Mouse (Mus musculus): ENCODE measurements at regions not wholly inside any gene's neighbourhood (a gene's known extent, or its start where the extent isn't known, plus 50 kb on each side); places are given as distances from the start of the nearest gene placed in this dataset.

- Histone ChIP-seq H3K4me1 (replicated peaks; ENCODE audit: control insufficient read depth, insufficient read depth, low read length) (no peaks in the 10 kb centered on the region), H3K9ac (ENCODE audit: low read depth, low read length) (no peak overlapping the region), H3K27me3 (replicated peaks; ENCODE audit: control insufficient read depth, insufficient read depth, low read length) (no peaks in the 10 kb centered on the region; the same call in 1 of the 2 replicates), H3K4me2 (no peak overlapping the region), H3K9me3 (ENCODE audit: control insufficient read depth, low read length) (no peaks in the 10 kb centered on the region), H3K36me3 (ENCODE audit: control insufficient read depth, insufficient read depth, low read length) (no peaks in the 10 kb centered on the region), H3K27ac (ENCODE audit: low read depth, low read length) (no peak overlapping the region), H3K4me3 (ENCODE audit: low read depth, low read length) (no peak overlapping the region)
- DNase-seq (ENCODE audit: low spot score) (no peak), ATAC-seq (replicated peaks; ENCODE audit: low FRiP score) (no peak)
- WGBS = 91% methylated on average over 6 of the region's 6 CpGs
Measured at GRCm38 (mm10) chr9:61170921-61171320, 201.2 kb upstream of the Tle3 start.

DNA sequence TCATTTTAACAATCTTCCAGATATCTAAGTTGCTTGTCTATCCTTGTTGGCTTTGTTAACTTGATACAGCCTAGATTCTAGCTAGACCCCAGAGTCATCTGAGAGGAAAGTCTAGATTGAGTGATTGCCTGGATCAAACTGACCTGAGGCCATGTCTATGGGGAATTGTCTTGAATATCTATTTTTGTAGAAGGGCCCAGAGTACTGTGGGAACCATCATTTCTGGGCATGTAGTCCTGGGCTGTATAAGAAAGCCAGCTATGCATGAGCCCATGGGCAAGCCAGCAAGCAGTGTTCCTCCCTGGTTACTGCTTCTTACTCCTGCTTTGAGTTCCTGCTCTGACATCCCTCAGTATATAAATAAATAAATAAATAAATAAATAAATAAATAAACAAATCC is 199.7 kb upstream of the Tle3 start:
- Histone ChIP-seq H3K4me2 (no peak overlapping the region), H3K27ac (ENCODE audit: low read depth, low read length) (no peak overlapping the region), H3K4me3 (ENCODE audit: low read depth, low read length) (no peak overlapping the region), H3K9me3 (ENCODE audit: control insufficient read depth, low read length) (no peaks in the 10 kb centered on the region), H3K9ac (ENCODE audit: low read depth, low read length) (no peak overlapping the region), H3K36me3 (ENCODE audit: control insufficient read depth, insufficient read depth, low read length) (no peaks in the 10 kb centered on the region), H3K4me1 (replicated peaks; ENCODE audit: control insufficient read depth, insufficient read depth, low read length) (no peaks in the 10 kb centered on the region), H3K27me3 (replicated peaks; ENCODE audit: control insufficient read depth, insufficient read depth, low read length) (peaks cover 4% of the 10 kb centered on the region; the same call in 1 of the 2 replicates)
- DNase-seq (ENCODE audit: low spot score) = no peak
- no peak for ATAC-seq (replicated peaks; ENCODE audit: low FRiP score)

DNA sequence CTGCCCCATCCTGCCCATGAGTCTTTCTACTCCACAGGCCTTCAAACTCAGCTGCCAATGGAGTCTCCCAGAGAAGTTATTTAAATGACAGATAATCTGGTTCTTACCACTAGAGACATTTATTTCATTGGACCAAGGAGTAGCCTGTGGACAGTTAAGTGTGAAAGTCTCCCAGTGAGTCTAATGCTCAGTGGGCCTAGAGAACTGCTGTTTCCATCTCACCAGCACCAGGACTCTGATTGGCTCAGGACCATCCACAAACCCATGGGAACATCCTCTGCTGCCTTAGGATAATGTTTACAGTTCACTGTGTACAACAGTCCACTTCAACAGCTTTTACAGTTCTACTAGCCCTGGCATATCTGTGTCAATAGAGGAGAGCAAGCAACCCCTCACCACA is 198.6 kb upstream of the Tle3 start:
- Histone ChIP-seq H3K27me3 (replicated peaks; ENCODE audit: control insufficient read depth, insufficient read depth, low read length) (peaks cover 4% of the 10 kb centered on the region; the same call in 1 of the 2 replicates), H3K4me2 (no peak overlapping the region)

DNA sequence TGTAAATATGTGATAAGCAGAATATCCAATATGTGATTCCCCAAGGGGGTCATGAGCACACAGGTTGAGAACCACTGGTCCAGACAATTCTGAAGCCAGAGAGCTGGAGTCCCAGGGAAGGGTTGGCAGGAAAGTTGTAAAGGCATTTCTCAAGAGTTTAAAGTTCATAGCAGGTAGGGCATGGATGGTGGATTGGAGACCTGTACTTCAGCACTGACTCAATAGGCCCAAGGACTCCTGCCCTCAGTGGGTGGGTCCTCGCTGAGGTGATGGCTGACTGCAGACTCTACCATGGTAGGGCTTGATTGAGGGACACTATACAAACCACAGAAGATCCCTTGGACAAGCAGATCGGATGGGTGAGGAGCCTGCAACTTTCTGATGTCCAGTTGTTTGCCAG is 196.8 kb upstream of the Tle3 start:
- no peak overlapping the region for H3K4me2 ChIP-seq
- H3K27me3 ChIP-seq (replicated peaks; ENCODE audit: control insufficient read depth, insufficient read depth, low read length) = peaks cover 4% of the 10 kb centered on the region; the same call in 1 of the 2 replicates
- H3K27ac ChIP-seq (ENCODE audit: low read depth, low read length) = no peak overlapping the region
- no peaks in the 10 kb centered on the region for H3K4me1 ChIP-seq (replicated peaks; ENCODE audit: control insufficient read depth, insufficient read depth, low read length)
- no peaks in the 10 kb centered on the region for H3K36me3 ChIP-seq (ENCODE audit: control insufficient read depth, insufficient read depth, low read length)
- DNase-seq (ENCODE audit: low spot score) = no peak
- no peak for ATAC-seq (replicated peaks; ENCODE audit: low FRiP score)
- no peak overlapping the region for H3K4me3 ChIP-seq (ENCODE audit: low read depth, low read length)
- H3K9ac ChIP-seq (ENCODE audit: low read depth, low read length) = no peak overlapping the region
- H3K9me3 ChIP-seq (ENCODE audit: control insufficient read depth, low read length) = no peaks in the 10 kb centered on the region
- WGBS = 89% methylated on average over 2 of the region's 2 CpGs

More for the DNA sequence above, 198.6 kb upstream of the Tle3 start:
- Histone ChIP-seq H3K4me1 (replicated peaks; ENCODE audit: control insufficient read depth, insufficient read depth, low read length) (no peaks in the 10 kb centered on the region), H3K27ac (ENCODE audit: low read depth, low read length) (no peak overlapping the region), H3K4me3 (ENCODE audit: low read depth, low read length) (no peak overlapping the region), H3K9me3 (ENCODE audit: control insufficient read depth, low read length) (no peaks in the 10 kb centered on the region), H3K36me3 (ENCODE audit: control insufficient read depth, insufficient read depth, low read length) (no peaks in the 10 kb centered on the region), H3K9ac (ENCODE audit: low read depth, low read length) (no peak overlapping the region)
- ATAC-seq (replicated peaks; ENCODE audit: low FRiP score) (no peak), DNase-seq (ENCODE audit: low spot score) (no peak)

DNA sequence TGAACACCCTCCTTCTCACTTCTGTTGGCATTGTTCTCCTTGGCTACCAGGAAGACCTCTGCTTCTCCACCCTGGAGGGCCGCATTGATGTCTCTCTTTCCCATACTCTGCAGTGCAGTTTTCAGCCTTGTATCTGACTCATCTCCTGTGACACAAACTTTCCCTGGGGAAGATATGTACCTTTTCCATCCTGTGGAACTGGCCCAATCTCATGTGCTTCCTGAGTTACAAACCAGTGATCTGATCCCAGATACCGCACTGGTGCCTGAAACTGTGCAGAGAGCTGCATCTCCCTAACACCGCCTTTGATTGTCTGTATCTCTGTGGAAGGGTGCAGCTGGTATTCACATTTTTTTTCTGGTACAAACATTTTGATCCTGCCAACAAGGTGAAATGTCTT is 195.3 kb upstream of the Tle3 start:
- no peaks in the 10 kb centered on the region for H3K4me1 ChIP-seq (replicated peaks; ENCODE audit: control insufficient read depth, insufficient read depth, low read length)
- DNase-seq (ENCODE audit: low spot score) = no peak
- H3K27ac ChIP-seq (ENCODE audit: low read depth, low read length) = no peak overlapping the region
- H3K36me3 ChIP-seq (ENCODE audit: control insufficient read depth, insufficient read depth, low read length) = no peaks in the 10 kb centered on the region
- no peak for ATAC-seq (replicated peaks; ENCODE audit: low FRiP score)
- 0 out of 2 replicates have a peak, but pooled peaks cover 4% of the 10 kb centered on the region for H3K27me3 ChIP-seq (replicated peaks; ENCODE audit: control insufficient read depth, insufficient read depth, low read length)
- no peak overlapping the region for H3K4me3 ChIP-seq (ENCODE audit: low read depth, low read length)
- no peak overlapping the region for H3K4me2 ChIP-seq
- WGBS = 85% methylated on average over 3 of the region's 3 CpGs
- H3K9ac ChIP-seq (ENCODE audit: low read depth, low read length) = no peak overlapping the region
- H3K9me3 ChIP-seq (ENCODE audit: control insufficient read depth, low read length) = no peaks in the 10 kb centered on the region

GRCm38 (mm10) chr9:61186541-61187420 is 185.4 kb upstream of the Tle3 start:
- ATAC-seq (replicated peaks; ENCODE audit: low FRiP score) (no peak), DNase-seq (ENCODE audit: low spot score) (no peak)
- no peak overlapping the region for H3K4me2 ChIP-seq
- H3K4me3 ChIP-seq (ENCODE audit: low read depth, low read length) = no peak overlapping the region
- WGBS = 52% methylated on average over 8 of the region's 8 CpGs
- H3K9me3 ChIP-seq (ENCODE audit: control insufficient read depth, low read length) = no peaks in the 10 kb centered on the region
- H3K4me1 ChIP-seq (replicated peaks; ENCODE audit: control insufficient read depth, insufficient read depth, low read length) = no peaks in the 10 kb centered on the region
- no peaks in the 10 kb centered on the region for H3K36me3 ChIP-seq (ENCODE audit: control insufficient read depth, insufficient read depth, low read length)
- H3K27me3 ChIP-seq (replicated peaks; ENCODE audit: control insufficient read depth, insufficient read depth, low read length) = no peaks in the 10 kb centered on the region
- H3K27ac ChIP-seq (ENCODE audit: low read depth, low read length) = no peak overlapping the region
- no peak overlapping the region for H3K9ac ChIP-seq (ENCODE audit: low read depth, low read length)

DNA sequence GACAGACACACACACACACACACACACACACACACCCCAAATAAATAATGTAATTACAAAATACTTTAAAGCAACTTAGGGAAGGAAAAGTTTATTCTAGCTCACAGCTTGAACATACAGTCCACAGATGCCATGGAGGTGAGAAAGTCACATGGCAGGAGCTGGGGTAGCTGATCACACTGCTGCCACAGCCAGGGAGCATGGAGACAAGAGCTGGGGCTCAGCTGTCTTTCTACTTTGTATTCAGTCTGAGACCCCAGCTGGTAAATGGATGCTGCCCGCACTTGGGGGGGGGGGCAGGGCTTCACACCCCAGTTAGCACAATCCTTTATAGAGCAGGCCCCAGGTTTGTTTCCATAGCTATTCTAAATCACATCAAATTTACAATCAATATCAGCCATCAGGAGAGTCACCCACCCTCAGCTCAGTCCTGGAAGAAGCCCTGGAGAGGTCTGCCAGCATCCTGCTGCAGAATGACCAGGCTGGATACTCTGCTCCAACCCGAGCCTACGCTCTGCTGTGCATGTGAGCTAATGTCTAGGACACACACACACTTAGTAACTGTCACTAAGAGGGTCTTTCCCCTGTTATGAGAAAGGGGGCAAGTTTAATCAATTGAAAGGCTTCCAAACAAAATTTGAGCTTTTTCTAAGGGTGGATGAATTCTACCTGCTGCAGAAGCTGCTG is 184.3 kb upstream of the Tle3 start:
- no peak for ATAC-seq (replicated peaks; ENCODE audit: low FRiP score)
- Histone ChIP-seq H3K4me2 (no peak overlapping the region), H3K9ac (ENCODE audit: low read depth, low read length) (no peak overlapping the region), H3K9me3 (ENCODE audit: control insufficient read depth, low read length) (no peaks in the 10 kb centered on the region), H3K4me3 (ENCODE audit: low read depth, low read length) (no peak overlapping the region), H3K4me1 (replicated peaks; ENCODE audit: control insufficient read depth, insufficient read depth, low read length) (no peaks in the 10 kb centered on the region), H3K36me3 (ENCODE audit: control insufficient read depth, insufficient read depth, low read length) (no peaks in the 10 kb centered on the region), H3K27ac (ENCODE audit: low read depth, low read length) (no peak overlapping the region), H3K27me3 (replicated peaks; ENCODE audit: control insufficient read depth, insufficient read depth, low read length) (no peaks in the 10 kb centered on the region)
- 74% methylated on average over 3 of the region's 3 CpGs for whole genome bisulfite sequencing
- no peak for DNase-seq (ENCODE audit: low spot score)

DNA sequence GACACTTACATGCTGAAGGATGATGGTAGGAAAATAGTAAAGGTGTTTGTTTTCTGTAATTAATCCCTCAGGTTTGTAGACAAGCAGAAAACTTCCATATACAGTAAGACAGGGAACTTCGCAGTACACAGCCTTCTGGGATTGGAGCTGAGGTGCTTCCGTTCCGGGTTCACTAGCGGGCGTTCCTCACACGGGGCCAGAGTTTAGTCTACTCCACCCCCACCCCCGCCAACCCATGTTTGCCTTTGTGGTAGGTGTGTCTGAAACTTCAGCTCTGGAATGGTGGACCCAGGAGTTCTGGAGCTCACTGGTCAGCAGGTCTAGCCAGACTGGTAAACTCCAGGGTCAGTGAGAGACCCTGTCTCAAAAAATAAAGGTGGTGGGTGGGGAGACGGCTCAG is 182.9 kb upstream of the Tle3 start:
- H3K4me2 ChIP-seq = no peak overlapping the region
- no peak for DNase-seq (ENCODE audit: low spot score)
- no peak for ATAC-seq (replicated peaks; ENCODE audit: low FRiP score)
- no peaks in the 10 kb centered on the region for H3K36me3 ChIP-seq (ENCODE audit: control insufficient read depth, insufficient read depth, low read length)
- no peaks in the 10 kb centered on the region for H3K9me3 ChIP-seq (ENCODE audit: control insufficient read depth, low read length)
- H3K9ac ChIP-seq (ENCODE audit: low read depth, low read length) = no peak overlapping the region
- no peaks in the 10 kb centered on the region for H3K4me1 ChIP-seq (replicated peaks; ENCODE audit: control insufficient read depth, insufficient read depth, low read length)
- 86% methylated on average over 8 of the region's 8 CpGs for WGBS
- H3K4me3 ChIP-seq (ENCODE audit: low read depth, low read length) = no peak overlapping the region
- no peaks in the 10 kb centered on the region for H3K27me3 ChIP-seq (replicated peaks; ENCODE audit: control insufficient read depth, insufficient read depth, low read length)
- H3K27ac ChIP-seq (ENCODE audit: low read depth, low read length) = no peak overlapping the region
